Mouse (Mus musculus) kidney, postnatal 0 days (tissue): ENCODE results near the gene Dytn. TPM values are rescaled to one million over a fixed set of nuclear protein-coding genes. Genes with fewer than 3 reads are reported as not detected.

ENCODE experiments used
- ATAC-seq: fragments of 200-750 bp; cut with Nextera tagmentation; replicated peaks from 2 replicates; pipeline ENCODE4 v1.8.0; 2017; ENCODE audit warnings: low read depth, moderate number of reproducible peaks, moderate TSS enrichment, moderate library complexity; ENCODE audit not compliant: low FRiP score
- DNase-seq: peaks from one replicate; pipeline ENCODE4 v3.0.0-alpha.2; 2016; ENCODE audit warnings: low spot score
- H3K27ac ChIP-seq: fragments of 300-500 bp; sonication (generic); 2 replicates; pipeline ENCODE4 v1.5.1; 2014; ENCODE audit warnings: mild to moderate bottlenecking
- H3K27me3 ChIP-seq: fragments of 300-500 bp; sonication (generic); 2 replicates; pipeline ENCODE4 v1.6.1; 2014; ENCODE audit warnings: low read length, mixed read lengths; ENCODE audit not compliant: insufficient read depth
- H3K36me3 ChIP-seq: fragments of 300-500 bp; sonication (generic); 2 replicates; pipeline ENCODE4 v1.6.1; 2014; ENCODE audit warnings: low read length, mixed read lengths; ENCODE audit not compliant: insufficient read depth
- H3K4me1 ChIP-seq: fragments of 300-500 bp; sonication (generic); replicated peaks from 2 replicates; pipeline ENCODE4 v1.6.1; 2014; ENCODE audit warnings: antibody characterized with exemption, low read length, mixed read lengths; ENCODE audit not compliant: insufficient read depth
- H3K4me2 ChIP-seq: fragments of 300-500 bp; sonication (generic); 2 replicates; pipeline ENCODE4 v1.6.1; 2014; ENCODE audit warnings: mild to moderate bottlenecking, low read length, moderate library complexity, mixed read lengths
- H3K4me3 ChIP-seq: fragments of 300-500 bp; sonication (generic); replicated peaks from 2 replicates; pipeline ENCODE4 v1.5.1; 2014; ENCODE audit warnings: low read depth, low read length
- H3K9ac ChIP-seq: fragments of 300-500 bp; sonication (generic); 2 replicates; pipeline ENCODE4 v1.6.1; 2014; ENCODE audit warnings: low read depth, low read length
- H3K9me3 ChIP-seq: fragments of 300-500 bp; sonication (generic); replicated peaks from 2 replicates; pipeline ENCODE4 v1.6.1; 2016; ENCODE audit warnings: low read length, inconsistent platforms, mixed read lengths
- CTCF ChIP-seq: IDR thresholded peaks from 2 replicates; pipeline ENCODE4 v1.5.1; 2016; ENCODE audit warnings: antibody characterized with exemption, low read depth, mild to moderate bottlenecking, moderate library complexity
- WGBS: fragments of 180-500 bp; shearing (Covaris S2); extraction: QIAGEN DNeasy Blood & Tissue Kit; methylation state at CpG from one replicate; pipeline ENCODE4 v1.1.7; 2014; 5-methylcytosine and 5-hydroxymethylcytosine counted together
- polyA plus RNA-seq: library from polyadenylated mRNA; unstranded; fragments of >200 nt; fragmentation: Nextera tagmentation; extraction: Ambion mirVana; gene quantifications from 2 replicates; pipeline ENCODE4 v1.2.1, GENCODE M21; 2015

Gene Dytn
- polyA plus RNA-seq, result not detected in 2 replicates

DNA sequence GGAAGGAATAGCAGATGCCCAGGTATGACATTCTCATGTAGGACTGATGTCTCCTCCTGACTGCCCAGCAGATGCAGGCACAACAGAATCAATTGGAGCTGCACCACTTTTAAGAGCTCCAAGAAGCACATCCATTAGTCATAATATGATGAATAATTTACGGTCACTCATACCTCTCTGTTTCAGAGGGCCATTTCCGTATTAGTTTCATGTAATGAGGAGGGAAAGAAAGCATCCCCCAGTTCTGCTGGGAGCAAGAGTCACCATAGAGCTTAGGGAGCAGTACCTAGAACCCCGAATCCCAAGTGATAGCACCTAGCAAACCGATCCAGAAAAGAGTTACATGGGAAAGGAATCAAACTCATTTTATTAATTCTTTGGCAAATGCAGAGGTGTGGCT lies at the start of gene Dytn:
Gene Dytn (minus strand): TSS at position 101 of the 400 bp plus-strand sequence.
- DNase-seq (no peak), ATAC-seq (no peak)
- no peak for TF ChIP-seq CTCF
- no peak within 1 kb of the TSS for H3K4me2 ChIP-seq
- no peaks in the 10 kb centered on the region for H3K9me3 ChIP-seq
- no peak within 1 kb of the TSS for H3K9ac ChIP-seq
- H3K36me3 ChIP-seq, result no peaks in the 10 kb centered on the region
- H3K4me3 ChIP-seq, result no peak within 1 kb of the TSS
- H3K27ac ChIP-seq, result no peak within 1 kb of the TSS
- H3K4me1 ChIP-seq, result no peaks in the 10 kb centered on the region
- H3K27me3 ChIP-seq, result no peaks in the 10 kb centered on the region
- WGBS, result 81% methylated on average over 4 of the region's 4 CpGs

DNA sequence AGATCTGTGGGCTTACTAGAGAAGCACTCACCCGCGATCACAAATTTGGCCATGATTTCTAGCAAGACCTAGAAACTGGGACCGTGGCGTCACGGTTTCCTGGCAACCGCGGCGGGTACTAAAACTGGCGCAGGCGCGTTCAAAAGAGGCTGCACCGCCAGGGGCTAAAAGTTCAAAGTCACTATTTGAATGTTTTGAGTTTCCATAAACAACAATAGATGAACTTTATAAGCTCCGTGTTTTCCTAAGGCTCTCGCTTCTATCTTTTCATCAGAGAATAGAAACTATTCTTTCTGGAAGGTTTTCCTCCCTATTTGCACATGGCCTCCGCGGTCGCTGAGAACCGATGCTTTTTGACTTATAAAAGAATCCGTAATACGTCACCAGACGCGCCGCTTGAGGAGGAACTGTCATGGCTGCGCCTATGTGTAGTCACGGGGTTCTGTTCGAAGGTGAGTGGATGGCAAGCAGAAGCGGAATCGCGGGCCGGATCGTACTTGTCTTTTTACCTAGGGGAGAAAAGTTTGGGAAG lies 43.6 kb upstream of the Dytn start, which contains the start of the genes Mdh1b and Fastkd2:
Gene Mdh1b (minus strand): TSS at position 79 of the 532 bp plus-strand sequence.
Gene Fastkd2 (plus strand): TSS at position 375 of the 532 bp plus-strand sequence.
- WGBS, result under 1% methylated on average over 31 of the region's 31 CpGs
- no peak within 1 kb of the TSS for H3K27ac ChIP-seq
- H3K4me3 ChIP-seq, result peak within 1 kb of the TSS; percentile 74

DNA sequence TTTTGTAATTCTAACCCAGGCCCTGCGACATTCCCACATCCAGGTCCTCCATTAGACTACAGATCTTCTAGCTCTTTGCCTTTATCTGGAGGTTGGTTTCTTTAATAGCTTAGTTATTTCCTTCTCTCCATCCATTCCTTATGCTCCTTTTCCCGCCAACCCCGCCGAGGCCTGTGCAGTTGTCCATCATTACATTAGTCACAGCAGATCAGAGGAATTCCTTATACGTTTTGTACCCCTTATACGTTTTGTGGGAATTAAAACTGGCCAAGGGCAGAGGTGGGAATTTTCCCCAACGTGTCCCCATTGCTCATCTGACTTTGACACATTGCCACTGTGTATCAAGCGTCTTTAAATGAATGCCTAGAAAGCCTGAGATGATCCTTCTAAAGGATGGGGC lies 43.1 kb upstream of the Dytn start:
- H3K4me1 ChIP-seq, result peaks cover 7% of the 10 kb centered on the region; the same call in 1 of the 2 replicates
- peak overlapping the region; percentile 74 for H3K4me3 ChIP-seq
- H3K27ac ChIP-seq, result no peak overlapping the region
- no peaks in the 10 kb centered on the region for H3K36me3 ChIP-seq
- no peaks in the 10 kb centered on the region for H3K9me3 ChIP-seq
- no peak for TF ChIP-seq CTCF
- ATAC-seq (peak; percentile 34), DNase-seq (no peak)
- 50% methylated on average over 8 of the region's 8 CpGs for WGBS
- H3K9ac ChIP-seq, result no peak overlapping the region
- peak overlapping the region; percentile 64 for H3K4me2 ChIP-seq
- H3K27me3 ChIP-seq, result no peaks in the 10 kb centered on the region

More for the DNA sequence above, 43.6 kb upstream of the Dytn start, which contains the start of the genes Mdh1b and Fastkd2:
- Histone ChIP-seq H3K4me1 (peaks cover 7% of the 10 kb centered on the region; the same call in 1 of the 2 replicates), H3K9me3 (no peaks in the 10 kb centered on the region), H3K9ac (peak within 1 kb of the TSS; percentile 68), H3K36me3 (no peaks in the 10 kb centered on the region), H3K4me2 (peak within 1 kb of the TSS; percentile 64), H3K27me3 (no peaks in the 10 kb centered on the region)
- TF ChIP-seq CTCF, result no peak; the same call in 1 of the 2 replicates
- peak; percentile 97 for DNase-seq
- ATAC-seq, result peak; percentile 96

DNA sequence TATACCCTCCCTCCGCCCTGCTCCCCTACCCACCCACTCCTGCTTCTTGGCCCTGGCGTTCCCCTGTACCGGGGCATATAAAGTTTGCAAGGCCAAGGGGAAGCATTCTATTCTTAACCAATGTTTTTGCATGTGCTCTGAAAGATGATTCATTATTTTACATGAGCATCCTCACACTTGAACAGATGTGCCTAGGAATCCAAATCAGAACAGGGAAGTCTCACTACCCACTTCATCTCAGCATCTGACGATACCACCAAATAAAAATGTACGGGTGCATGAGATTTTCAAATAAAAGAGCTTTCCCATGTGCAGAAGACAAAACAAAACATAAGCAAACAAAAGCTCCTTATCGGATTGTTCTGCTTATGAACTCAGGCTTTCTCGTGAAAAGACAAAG lies 33.4 kb upstream of the Dytn start:
- no peak for TF ChIP-seq CTCF
- 90% methylated on average over 7 of the region's 7 CpGs for WGBS

DNA sequence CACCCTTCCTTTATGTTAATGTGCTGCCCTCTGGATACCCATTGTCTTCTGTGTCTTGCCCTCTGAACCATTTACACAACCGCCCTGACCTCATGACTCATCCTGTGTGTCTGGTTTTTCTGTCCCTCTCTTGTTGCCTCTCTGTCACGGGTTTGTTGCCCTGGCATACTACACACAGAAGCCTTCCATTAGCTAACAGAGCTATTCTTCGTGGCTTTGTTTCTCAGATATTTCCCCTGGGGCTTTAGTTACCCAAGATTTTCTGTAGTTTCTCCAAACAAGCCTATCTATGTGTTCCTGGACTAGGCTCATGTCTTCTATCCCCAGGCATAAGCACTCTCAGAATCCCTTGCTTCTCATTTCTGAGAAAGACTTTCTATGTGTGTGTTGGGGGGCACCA lies 22.1 kb upstream of the Dytn start:
- WGBS, result 78% methylated on average over 3 of the region's 3 CpGs

More for the DNA sequence above, 33.4 kb upstream of the Dytn start:
- H3K36me3 ChIP-seq, result no peaks in the 10 kb centered on the region
- H3K27ac ChIP-seq, result no peak overlapping the region
- no peaks in the 10 kb centered on the region for H3K9me3 ChIP-seq
- no peak for DNase-seq
- ATAC-seq, result no peak
- H3K4me2 ChIP-seq, result no peak overlapping the region
- no peak overlapping the region for H3K9ac ChIP-seq
- H3K4me3 ChIP-seq, result no peak overlapping the region
- H3K27me3 ChIP-seq, result no peaks in the 10 kb centered on the region
- H3K4me1 ChIP-seq, result no peaks in the 10 kb centered on the region

DNA sequence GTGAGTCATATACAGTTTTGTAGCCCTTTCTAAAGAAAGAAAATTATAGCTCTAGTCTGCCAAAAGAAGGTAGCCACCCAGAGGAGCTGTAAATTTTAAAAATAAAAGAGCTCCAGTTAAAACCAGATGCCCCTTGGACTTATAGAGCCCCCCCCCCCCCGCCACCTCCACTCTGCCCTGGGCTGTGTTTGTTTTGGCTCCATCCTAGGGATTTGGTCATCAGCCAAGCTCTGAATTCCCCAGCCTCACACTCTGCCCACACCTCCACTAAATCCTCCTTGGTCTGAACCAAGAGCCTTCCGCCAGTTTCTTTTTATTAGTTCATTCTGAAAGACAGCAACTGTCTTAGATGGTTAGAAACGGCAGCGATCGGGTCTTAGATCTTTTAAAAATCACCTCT lies 19.0 kb upstream of the Dytn start:
- peak; percentile 1 for DNase-seq
- Histone ChIP-seq H3K4me2 (no peak overlapping the region), H3K27me3 (no peaks in the 10 kb centered on the region), H3K9me3 (no peaks in the 10 kb centered on the region), H3K4me3 (no peak overlapping the region), H3K9ac (no peak overlapping the region), H3K4me1 (no peaks in the 10 kb centered on the region), H3K36me3 (no peaks in the 10 kb centered on the region), H3K27ac (no peak overlapping the region)
- WGBS, result 48% methylated on average over 5 of the region's 5 CpGs
- TF ChIP-seq CTCF, result no peak
- ATAC-seq, result no peak

More for the DNA sequence above, 22.1 kb upstream of the Dytn start:
- no peaks in the 10 kb centered on the region for H3K9me3 ChIP-seq
- H3K4me2 ChIP-seq, result no peak overlapping the region
- no peak overlapping the region for H3K9ac ChIP-seq
- ATAC-seq, result no peak
- no peaks in the 10 kb centered on the region for H3K4me1 ChIP-seq
- no peaks in the 10 kb centered on the region for H3K36me3 ChIP-seq
- no peak overlapping the region for H3K4me3 ChIP-seq
- H3K27ac ChIP-seq, result no peak overlapping the region
- DNase-seq, result no peak
- no peak for TF ChIP-seq CTCF
- H3K27me3 ChIP-seq, result no peaks in the 10 kb centered on the region
